Mouse (Mus musculus) erythroblast, embryonic 14.5 days (primary cell): ENCODE measurements around the gene Gal.

Experiments used
- GATA1 ChIP-seq: IDR thresholded peaks from 2 replicates; pipeline ENCODE4 v1.6.1; 2012; ENCODE audit warnings: low read length, inconsistent platforms, mixed read lengths
- TAL1 ChIP-seq: IDR thresholded peaks from 3 replicates; pipeline ENCODE4 v1.6.1; 2012; ENCODE audit warnings: low read length, inconsistent platforms, mixed read lengths

DNA sequence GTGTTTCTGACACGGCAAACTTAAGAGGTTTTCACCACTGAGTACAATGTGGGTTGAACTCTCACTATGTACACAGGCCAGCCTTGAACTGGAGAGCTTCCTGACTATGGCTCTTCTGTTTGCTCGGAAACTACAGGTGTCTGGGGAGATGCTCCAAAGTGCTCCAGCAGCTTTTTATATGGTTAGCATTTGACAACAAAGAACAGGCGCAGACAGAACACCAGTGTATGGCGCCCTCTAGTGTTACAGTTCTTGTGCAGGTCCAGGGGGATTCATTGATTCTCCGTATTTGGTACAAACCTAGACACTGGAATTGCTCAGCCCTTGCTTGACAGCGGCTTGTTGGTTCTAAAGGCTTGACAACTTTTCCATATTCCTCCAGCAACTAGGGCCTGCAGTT lies 36.8 kb upstream of the Gal start:
- TF ChIP-seq TAL1 (no peak), GATA1 (no peak)
